Mouse (Mus musculus): Measurements from ENCODE around the gene Gm5796.
"Not testable (repeated sequence)": the region's sequence is repeated elsewhere in the genome, so short reads cannot be mapped to it uniquely, and the experiment has no call there.

Gene Gm5796

DNA sequence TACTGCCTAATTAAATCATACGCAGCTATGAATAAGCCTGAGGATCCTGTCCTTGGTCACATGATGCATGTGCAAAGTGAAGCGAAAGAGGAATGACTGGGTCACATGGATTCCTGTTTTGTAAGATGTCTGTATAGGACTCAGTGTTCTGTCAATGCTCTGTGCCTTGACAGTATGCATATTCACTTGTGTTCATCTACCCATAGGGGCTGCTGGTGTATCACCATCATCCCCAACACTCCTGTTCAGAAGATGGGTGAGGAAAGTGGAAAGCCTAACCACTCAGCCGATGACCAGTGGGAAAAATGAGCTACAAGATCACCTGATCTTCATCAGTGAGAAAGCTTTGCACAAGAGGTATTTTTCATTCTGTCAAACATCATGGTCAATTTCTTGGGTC, at the start of gene Gm5796:
Gene Gm5796, plus strand, starts transcription at position 301 of the 400 bp plus-strand sequence.
- not testable (repeated sequence) for DNase-seq

DNA sequence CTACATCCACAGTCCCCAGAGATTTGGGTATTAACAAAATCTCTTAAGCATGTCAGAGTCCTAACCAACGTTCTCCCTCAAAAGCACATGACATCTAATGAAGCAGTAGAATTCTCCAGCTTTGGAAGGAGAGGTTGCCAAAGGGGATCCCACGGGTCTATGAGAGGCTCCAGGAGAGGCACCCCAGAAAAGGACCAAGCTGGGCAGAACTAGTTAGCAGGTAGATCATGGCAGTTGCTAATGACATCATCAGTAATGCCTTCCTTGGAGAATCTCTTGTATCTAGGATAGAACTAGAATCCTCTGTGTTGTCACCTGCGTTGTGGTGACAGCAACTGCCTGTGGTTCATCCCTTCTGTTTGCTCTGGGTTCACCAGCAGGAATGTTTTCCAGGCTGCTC, 25.6 kb upstream of the Gm5796 start, which contains the start of gene Gm3099:
Gene Gm3099, plus strand, starts transcription at position 301 of the 400 bp plus-strand sequence.
- DNase-seq: not testable (repeated sequence)

DNA sequence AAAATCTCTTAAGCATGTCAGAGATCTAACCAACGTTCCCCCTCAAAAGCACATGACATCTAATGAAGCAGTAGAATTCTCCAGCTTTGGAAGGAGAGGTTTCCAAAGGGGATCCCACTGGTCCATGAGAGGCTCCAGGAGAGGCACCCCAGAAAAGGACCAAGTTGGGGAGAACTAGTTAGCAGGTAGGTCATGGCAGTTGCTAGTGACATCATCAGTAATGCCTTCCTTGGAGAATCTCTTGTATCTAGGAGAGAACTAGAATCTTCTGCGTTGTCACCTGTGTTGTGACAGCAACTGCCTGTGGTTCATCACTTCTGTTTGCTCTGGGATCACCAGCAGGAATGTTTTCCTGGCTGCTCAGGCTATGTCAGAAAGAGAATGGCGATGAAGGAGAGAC, 60.1 kb downstream of the Gm5796 start, which contains the start of gene Gm3115:
Gene Gm3115, plus strand, starts transcription at position 301 of the 400 bp plus-strand sequence.
- DNase-seq: not testable (repeated sequence)
